Mouse (Mus musculus): ENCODE data around the gene Rbmy. TPM values are rescaled to one million over a fixed set of nuclear protein-coding genes. Genes with fewer than 3 reads are reported as not detected.
"Not testable (repeated sequence)": the region's sequence is repeated elsewhere in the genome, so short reads cannot be mapped to it uniquely, and the experiment has no call there.

The Rbmy gene
- polyA plus RNA-seq (2015; fragmentation: Nextera tagmentation; extraction: Ambion mirVana) = not detected in 2 replicates

- no CpG with 5 or more reads among the region's 9 CpGs for WGBS
- H3K4me1 ChIP-seq (ENCODE audit: control insufficient read depth, insufficient read depth, low read length); H3K9me3 ChIP-seq (replicated peaks; ENCODE audit: control insufficient read depth, low read length); ATAC-seq (replicated peaks; ENCODE audit: extremely low read depth, insufficient read depth, low FRiP score); H3K4me3 ChIP-seq (ENCODE audit: low read length); H3K36me3 ChIP-seq (ENCODE audit: control insufficient read depth, insufficient read depth); H3K4me2 ChIP-seq (ENCODE audit: low read depth, low read length); H3K27me3 ChIP-seq (ENCODE audit: control insufficient read depth, insufficient read depth, low read length); H3K9ac ChIP-seq (ENCODE audit: low read length); H3K27ac ChIP-seq (ENCODE audit: low read length): not testable (repeated sequence)
Observed at GRCm38 (mm10) chrY:2830380-2830779, at the start of gene Rbmy, which contains the start of gene Gm10256. Gene Rbmy, plus strand, starts transcription at chrY:2830680. Gene Gm10256, plus strand, starts transcription at chrY:2830699.

DNA sequence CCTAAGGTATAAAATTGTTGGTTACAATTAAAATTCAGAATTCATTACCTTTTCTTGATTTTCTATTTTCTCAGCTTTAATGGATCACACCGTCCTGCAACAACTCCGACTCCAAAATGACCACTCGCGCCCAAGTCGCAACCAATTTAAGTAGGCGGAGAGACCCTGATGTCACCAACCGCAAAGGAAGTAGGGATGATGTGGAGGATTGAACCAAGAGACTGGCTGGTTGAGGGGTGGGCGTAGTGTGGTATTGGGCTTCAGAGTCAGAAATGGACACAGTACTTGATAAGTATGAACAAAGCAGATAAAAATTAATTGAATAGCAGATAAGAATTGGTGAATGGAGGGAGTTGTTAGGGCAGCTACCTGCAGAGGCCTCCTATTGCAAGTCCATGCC, 34.4 kb upstream of the Rbmy start, which contains the start of gene Gm4064:
Gene Gm4064, minus strand, starts transcription at position 101 of the 400 bp plus-strand sequence.
- not testable (repeated sequence) for ATAC-seq (replicated peaks; ENCODE audit: extremely low read depth, insufficient read depth, low FRiP score); H3K27ac ChIP-seq (ENCODE audit: low read length); H3K4me2 ChIP-seq (ENCODE audit: low read depth, low read length); H3K4me3 ChIP-seq (ENCODE audit: low read length); H3K36me3 ChIP-seq (ENCODE audit: control insufficient read depth, insufficient read depth); H3K9me3 ChIP-seq (replicated peaks; ENCODE audit: control insufficient read depth, low read length); H3K4me1 ChIP-seq (ENCODE audit: control insufficient read depth, insufficient read depth, low read length); H3K9ac ChIP-seq (ENCODE audit: low read length); H3K27me3 ChIP-seq (ENCODE audit: control insufficient read depth, insufficient read depth, low read length)
- no CpG with 5 or more reads among the region's 8 CpGs for WGBS

Other genes with a start within 250 kb of the Rbmy start
- not detected in 2 replicates for gene H2al2c, start 231.6 kb upstream of the Rbmy start, polyA plus RNA-seq (2015; fragmentation: Nextera tagmentation; extraction: Ambion mirVana)
- not detected in 2 replicates for gene Sry, start 167.0 kb upstream of the Rbmy start, polyA plus RNA-seq (2015; fragmentation: Nextera tagmentation; extraction: Ambion mirVana)
- not detected in 2 replicates for gene H2al2b, start 110.0 kb upstream of the Rbmy start, polyA plus RNA-seq (2015; fragmentation: Nextera tagmentation; extraction: Ambion mirVana)
- not detected in 2 replicates for gene Gm4064, start 34.5 kb upstream of the Rbmy start, polyA plus RNA-seq (2015; fragmentation: Nextera tagmentation; extraction: Ambion mirVana)
- gene Gm10256, start within 50 bp of the Rbmy start, polyA plus RNA-seq (2015; fragmentation: Nextera tagmentation; extraction: Ambion mirVana) = not detected in 2 replicates
- not detected in 2 replicates for gene Gm10352, start 70.3 kb downstream of the Rbmy start, polyA plus RNA-seq (2015; fragmentation: Nextera tagmentation; extraction: Ambion mirVana)
- not detected in 2 replicates for gene Gm29289, start 101.9 kb downstream of the Rbmy start, polyA plus RNA-seq (2015; fragmentation: Nextera tagmentation; extraction: Ambion mirVana)

Measured in heart, embryonic 16.5 days (tissue).